Comparison of ENCODE assay signal across 9 mouse cellular contexts in the genomic region with DNA sequence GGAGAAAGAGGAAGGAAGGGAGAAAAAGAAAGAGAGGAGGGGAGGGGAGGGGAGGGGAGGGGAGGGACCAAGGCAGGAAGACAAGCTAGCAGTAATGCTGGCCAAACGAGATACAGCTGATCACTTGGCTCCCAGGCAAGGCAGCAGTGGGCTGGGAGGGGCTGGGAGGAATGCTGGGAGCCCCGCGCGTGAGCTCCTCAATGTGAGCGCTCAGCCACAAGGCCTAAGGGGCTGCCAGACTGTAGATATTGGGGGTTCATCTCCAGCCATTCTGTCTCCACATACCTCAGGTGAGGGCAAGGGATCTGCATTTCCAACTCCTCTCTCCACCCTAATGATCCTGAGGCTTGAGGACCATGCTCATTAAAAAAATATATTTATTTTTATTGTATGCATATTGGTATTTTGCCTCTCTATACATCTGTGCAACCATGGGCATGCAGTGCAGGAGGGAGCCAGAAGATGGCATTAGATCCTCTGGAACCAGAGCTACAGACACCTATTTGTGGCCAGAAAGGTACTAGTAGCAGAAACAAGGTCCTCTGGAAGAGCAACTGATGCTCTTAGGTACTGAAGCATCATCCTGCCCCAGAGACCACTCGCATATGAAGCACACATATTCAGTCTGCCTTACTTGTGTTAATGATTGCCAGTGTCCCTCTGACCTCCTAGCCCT. TPM values are rescaled to one million over a fixed set of nuclear protein-coding genes. Genes with fewer than 3 reads are reported as not detected.
DNase-seq lines count a peak whose midpoint lies in the region; ATAC-seq and TF ChIP-seq lines count a peak whose summit lies in the region.
"Had no signal": no experiment of that assay in that cellular context is flagged by ENCODE, and none has a peak within 500 bp of the region (broad histone marks: within the 10 kb centered on the region; RNA-seq: fewer than 3 reads in every experiment).

No protein-coding gene starts in this region.

- H3K27me3 ChIP-seq in testis, adult 2 months (ENCODE audit: control insufficient read depth, insufficient read depth, low read length) = no peaks in the 10 kb centered on the region
- H3K27me3 ChIP-seq in hindbrain, embryonic 13.5 days = no peaks in the 10 kb centered on the region
- no peaks in the 10 kb centered on the region for H3K27me3 ChIP-seq in liver, embryonic 15.5 days
- no peaks in the 10 kb centered on the region for H3K27me3 ChIP-seq in spleen, adult 2 months (ENCODE audit: control insufficient read depth, insufficient read depth, low read length)
- H3K27me3 ChIP-seq: Patski had no signal

- H3K4me3 ChIP-seq in testis, adult 2 months (ENCODE audit: control insufficient read depth, low read depth, low read length) = peak overlapping the region; percentile 46
- no peak overlapping the region for H3K4me3 ChIP-seq in hindbrain, embryonic 13.5 days
- 0 out of 2 replicates have a peak overlapping the region, but pooled peaks have one; percentile 11 for H3K4me3 ChIP-seq in liver, embryonic 15.5 days (replicated peaks)
- no peak overlapping the region; the same call in 1 of the 2 replicates for H3K4me3 ChIP-seq in spleen, adult 2 months (ENCODE audit: extremely low read depth, insufficient read depth, insufficient read length)

- no peaks in the 10 kb centered on the region for H3K9me3 ChIP-seq in hindbrain, embryonic 13.5 days
- no peaks in the 10 kb centered on the region for H3K9me3 ChIP-seq in liver, embryonic 15.5 days (replicated peaks)

- TF ChIP-seq POLR2A in testis, adult 2 months (IDR thresholded peaks at IDR 0.05; ENCODE audit: control insufficient read depth, low read depth, low read length) = no peak
- no peak for TF ChIP-seq POLR2A in spleen, adult 2 months (IDR thresholded peaks at IDR 0.05; ENCODE audit: low read depth, low read length)

- H3K9ac ChIP-seq in hindbrain, embryonic 13.5 days = no peak overlapping the region
- H3K9ac ChIP-seq in liver, embryonic 15.5 days = no peak overlapping the region

- H3K4me2 ChIP-seq in hindbrain, embryonic 13.5 days = no peak overlapping the region
- H3K4me2 ChIP-seq in liver, embryonic 15.5 days = peak overlapping the region; percentile 44

- H3K4me1 ChIP-seq in testis, adult 2 months (ENCODE audit: control insufficient read depth, insufficient read depth, low read length) = peaks cover 12% of the 10 kb centered on the region
- H3K4me1 ChIP-seq in hindbrain, embryonic 13.5 days (replicated peaks) = peaks cover 12% of the 10 kb centered on the region
- peaks cover 21% of the 10 kb centered on the region for H3K4me1 ChIP-seq in liver, embryonic 15.5 days (replicated peaks)
- no peaks in the 10 kb centered on the region for H3K4me1 ChIP-seq in spleen, adult 2 months (ENCODE audit: control insufficient read depth, insufficient read depth, insufficient read length)

- ATAC-seq in hindbrain, embryonic 13.5 days (ENCODE audit: low FRiP score) = peak; percentile 23; the same call in 1 of the 2 replicates
- 0 out of 2 replicates have a peak, but pooled peaks have one; percentile 40 for ATAC-seq in liver, embryonic 15.5 days (ENCODE audit: insufficient read depth)
- ATAC-seq in activated CD4-positive, CD25-positive, alpha-beta regulatory T cell, adult 4 months = no peak
- ATAC-seq: Patski had no signal

- DNase-seq in embryo, embryonic 10.5 days (ENCODE audit: low spot score) = peak; percentile 31
- DNase-seq in embryo, embryonic 11 days = no peak
- no peak for DNase-seq in testis, postnatal 14 days (ENCODE audit: low spot score)
- peak; percentile 45 to 78 for DNase-seq in spleen, adult 2 months (ENCODE audit: low read depth in 1 of 2, low spot score in 2 of 2)

- no peak overlapping the region for H3K27ac ChIP-seq in testis, adult 2 months (ENCODE audit: control insufficient read depth, insufficient read depth, low read depth, low read length)
- H3K27ac ChIP-seq in hindbrain, embryonic 13.5 days = no peak overlapping the region
- no peak overlapping the region for H3K27ac ChIP-seq in liver, embryonic 15.5 days (replicated peaks)
- no peak overlapping the region for H3K27ac ChIP-seq in spleen, adult 2 months (ENCODE audit: insufficient read depth, low read length)

- H3K36me3 ChIP-seq in testis, adult 2 months (ENCODE audit: control insufficient read depth, insufficient read depth, low read length) = no peaks in the 10 kb centered on the region
- no peaks in the 10 kb centered on the region for H3K36me3 ChIP-seq in hindbrain, embryonic 13.5 days
- H3K36me3 ChIP-seq in liver, embryonic 15.5 days (replicated peaks) = no peaks in the 10 kb centered on the region
- H3K36me3 ChIP-seq in spleen, adult 2 months (ENCODE audit: control insufficient read depth, insufficient read depth, low read length) = no peaks in the 10 kb centered on the region

- no peak for TF ChIP-seq CTCF in testis, adult 2 months (IDR thresholded peaks at IDR 0.05; ENCODE audit: control insufficient read depth, insufficient read depth, insufficient replicate concordance, low read depth, low read length)
- peak; percentile 60; the same call in 1 of the 2 replicates for TF ChIP-seq CTCF in spleen, adult 2 months (IDR thresholded peaks at IDR 0.05; ENCODE audit: extremely low read depth, insufficient read depth, insufficient read length, insufficient replicate concordance)

- WGBS in hindbrain, embryonic 13.5 days = 22% methylated on average over 6 of the region's 6 CpGs
- WGBS in liver, embryonic 15.5 days (ENCODE audit: insufficient replicate concordance) = 13% methylated on average over 6 of the region's 6 CpGs
- 40% methylated on average over 6 of the region's 6 CpGs for WGBS in spleen, adult 2 months

RNA-seq across cellular contexts. Expression of a gene that starts 2.6 kb away (rescaled TPM):
- 3.0 and 3.7 TPM in 2 replicates for polyA plus RNA-seq in testis, adult 2 months (2012; rRNA removed)
- polyA plus RNA-seq in hindbrain, embryonic 13.5 days (2015; fragmentation: Nextera tagmentation; extraction: Ambion mirVana) = 14.6 and 16.5 TPM in 2 replicates
- 8.6 and 9.5 TPM in 2 replicates for polyA plus RNA-seq in liver, embryonic 15.5 days (2015; fragmentation: Nextera tagmentation; extraction: Ambion mirVana)
- 23.3 and 23.4 TPM in 2 replicates for polyA plus RNA-seq in spleen, adult 2 months (2012; rRNA removed)
- polyA plus RNA-seq in activated CD4-positive, CD25-positive, alpha-beta regulatory T cell, adult 4 months (2017; shearing (Covaris generic)) = under 1 TPM in 1 of 2 experiments, not detected in 1; 0.11 TPM
- polyA plus RNA-seq: Patski had no signal

Comparison
In these comparisons a context has a peak if more than half of its experiments do, and no peak if none do; other contexts are left out.
1. DNase-seq: peak in embryo, embryonic 10.5 days (single experiment) and spleen, adult 2 months (2 of 2); none in embryo, embryonic 11 days (single experiment) and testis, postnatal 14 days (single experiment).
2. H3K4me3 ChIP-seq: peak in testis, adult 2 months (single experiment) and liver, embryonic 15.5 days (single experiment); none in hindbrain, embryonic 13.5 days (single experiment) and spleen, adult 2 months (single experiment).